Mouse (Mus musculus) hindbrain, postnatal 0 days (tissue): Measurements from ENCODE around the gene Platr17. TPM values are rescaled to one million over a fixed set of nuclear protein-coding genes. Genes with fewer than 3 reads are reported as not detected.
"Not testable (repeated sequence)": the region's sequence is repeated elsewhere in the genome, so short reads cannot be mapped to it uniquely, and the experiment has no call there.

Experiments
- ATAC-seq: fragments of 200-750 bp; cut with Nextera tagmentation; 2 replicates; pipeline ENCODE4 v1.8.0; 2017; ENCODE audit warnings: mild to moderate bottlenecking, moderate TSS enrichment, moderate library complexity
- DNase-seq: peaks from one replicate; pipeline ENCODE4 v3.0.0-alpha.2; 2015; ENCODE audit warnings: low spot score
- H3K27ac ChIP-seq: fragments of 300-500 bp; sonication (generic); 2 replicates; pipeline ENCODE4 v1.5.1; 2014; ENCODE audit warnings: mild to moderate bottlenecking
- H3K27me3 ChIP-seq: fragments of 300-500 bp; sonication (generic); 2 replicates; pipeline ENCODE4 v1.6.1; 2014; ENCODE audit warnings: low read length, mixed read lengths; ENCODE audit not compliant: insufficient read depth
- H3K36me3 ChIP-seq: fragments of 300-500 bp; sonication (generic); 2 replicates; pipeline ENCODE4 v1.6.1; 2014; ENCODE audit warnings: low read length, mixed read lengths; ENCODE audit not compliant: insufficient read depth
- H3K4me1 ChIP-seq: fragments of 300-500 bp; sonication (generic); 2 replicates; pipeline ENCODE4 v1.6.1; 2014; ENCODE audit warnings: antibody characterized with exemption, low read length, mixed read lengths; ENCODE audit not compliant: insufficient read depth
- H3K4me2 ChIP-seq: fragments of 300-500 bp; sonication (generic); 2 replicates; pipeline ENCODE4 v1.6.1; 2014; ENCODE audit warnings: low read depth, mild to moderate bottlenecking, low read length, moderate library complexity, mixed read lengths
- H3K4me3 ChIP-seq: fragments of 300-500 bp; sonication (generic); 2 replicates; pipeline ENCODE4 v1.5.1; 2014; ENCODE audit warnings: low read length
- H3K9ac ChIP-seq: fragments of 300-500 bp; sonication (generic); replicated peaks from 2 replicates; pipeline ENCODE4 v1.6.1; 2014; ENCODE audit warnings: mild to moderate bottlenecking, low read length, moderate library complexity, mixed read lengths
- H3K9me3 ChIP-seq: fragments of 300-500 bp; sonication (generic); 2 replicates; pipeline ENCODE4 v1.6.1; 2016; ENCODE audit warnings: low read length, mixed read lengths
- CTCF ChIP-seq: IDR thresholded peaks from 2 replicates; pipeline ENCODE4 v1.5.1; 2016; ENCODE audit warnings: antibody characterized with exemption, control low read depth, low read depth
- WGBS: fragments of 180-500 bp; shearing (Covaris S2); extraction: QIAGEN DNeasy Blood & Tissue Kit; methylation state at CpG from one replicate; pipeline ENCODE4 v1.1.7; 2014; 5-methylcytosine and 5-hydroxymethylcytosine counted together
- polyA plus RNA-seq: library from polyadenylated mRNA; unstranded; fragments of >200 nt; fragmentation: Nextera tagmentation; extraction: Ambion mirVana; gene quantifications from 2 replicates; pipeline ENCODE4 v1.2.1, GENCODE M21; 2015
- total RNA-seq: library from RNA; depleted of rRNA; stranded (reverse); fragments of >200 nt; gene quantifications from 2 replicates; pipeline ENCODE4 v1.2.3, GENCODE M21; 2014

Gene Platr17
- total and polyA plus RNA-seq, 2 experiments from 2014 or later = 0.88 TPM; not detected in 1

DNA sequence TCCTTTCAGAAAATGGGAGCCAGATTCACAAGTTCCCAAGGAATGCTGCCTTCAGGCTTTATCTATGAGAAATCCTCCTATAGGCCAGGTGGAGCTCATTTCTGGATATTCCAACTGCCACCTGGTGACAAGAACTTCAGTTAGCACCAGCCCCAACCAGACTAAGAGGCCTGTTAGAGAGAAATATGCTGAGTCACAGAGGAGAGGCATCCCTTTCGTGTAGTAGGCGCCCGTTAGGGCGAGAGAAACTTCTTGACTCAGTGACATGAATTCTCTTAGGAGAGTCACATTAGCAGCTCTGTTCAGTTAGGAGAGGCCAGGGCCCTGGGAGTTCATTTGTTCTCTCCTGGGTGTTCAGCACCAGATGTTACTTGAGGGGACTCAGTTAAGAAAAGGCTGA is 5.3 kb upstream of the Platr17 start:
- no peaks in the 10 kb centered on the region for H3K27me3 ChIP-seq
- H3K4me1 ChIP-seq = no peaks in the 10 kb centered on the region
- no peak overlapping the region for H3K4me2 ChIP-seq
- H3K9ac ChIP-seq = no peak overlapping the region
- no peaks in the 10 kb centered on the region for H3K9me3 ChIP-seq
- 88% methylated on average over 4 of the region's 4 CpGs for WGBS
- DNase-seq = no peak
- ATAC-seq = no peak
- H3K36me3 ChIP-seq = no peaks in the 10 kb centered on the region
- H3K27ac ChIP-seq = no peak overlapping the region
- TF ChIP-seq CTCF = no peak
- H3K4me3 ChIP-seq = no peak overlapping the region

- H3K36me3 ChIP-seq = no peaks in the 10 kb centered on the region
- WGBS = 73% methylated on average over 7 of the region's 7 CpGs
- H3K4me2 ChIP-seq = no peak overlapping the region
- H3K9me3 ChIP-seq = no peaks in the 10 kb centered on the region
- H3K4me1 ChIP-seq = no peaks in the 10 kb centered on the region
- H3K4me3 ChIP-seq = no peak overlapping the region
- H3K27me3 ChIP-seq = no peaks in the 10 kb centered on the region
- no peak overlapping the region for H3K27ac ChIP-seq
- no peak overlapping the region for H3K9ac ChIP-seq
- ATAC-seq (no peak), DNase-seq (no peak)
- TF ChIP-seq CTCF = no peak
These were observed 4.5 kb upstream of the Platr17 start for GRCm38 (mm10) chr17:33900281-33900988.

GRCm38 (mm10) chr17:33900989-33901314 is 4.0 kb upstream of the Platr17 start:
- no peaks in the 10 kb centered on the region for H3K9me3 ChIP-seq
- no peak overlapping the region for H3K27ac ChIP-seq
- DNase-seq (no peak), ATAC-seq (no peak)
- no peak overlapping the region for H3K4me2 ChIP-seq
- no peak overlapping the region for H3K9ac ChIP-seq
- H3K4me1 ChIP-seq = no peaks in the 10 kb centered on the region
- H3K4me3 ChIP-seq = no peak overlapping the region
- TF ChIP-seq CTCF = no peak
- WGBS = 90% methylated on average over 4 of the region's 4 CpGs
- H3K27me3 ChIP-seq = no peaks in the 10 kb centered on the region
- H3K36me3 ChIP-seq = no peaks in the 10 kb centered on the region

GRCm38 (mm10) chr17:33901653-33902052 is 3.3 kb upstream of the Platr17 start:
- no peak overlapping the region for H3K4me2 ChIP-seq
- no peak overlapping the region for H3K27ac ChIP-seq
- no peak overlapping the region for H3K9ac ChIP-seq
- no peaks in the 10 kb centered on the region for H3K27me3 ChIP-seq
- no peak for TF ChIP-seq CTCF
- no peaks in the 10 kb centered on the region for H3K36me3 ChIP-seq
- WGBS = 71% methylated on average over 4 of the region's 4 CpGs
- H3K9me3 ChIP-seq = no peaks in the 10 kb centered on the region
- DNase-seq (no peak), ATAC-seq (no peak)
- H3K4me1 ChIP-seq = no peaks in the 10 kb centered on the region
- no peak overlapping the region for H3K4me3 ChIP-seq

DNA sequence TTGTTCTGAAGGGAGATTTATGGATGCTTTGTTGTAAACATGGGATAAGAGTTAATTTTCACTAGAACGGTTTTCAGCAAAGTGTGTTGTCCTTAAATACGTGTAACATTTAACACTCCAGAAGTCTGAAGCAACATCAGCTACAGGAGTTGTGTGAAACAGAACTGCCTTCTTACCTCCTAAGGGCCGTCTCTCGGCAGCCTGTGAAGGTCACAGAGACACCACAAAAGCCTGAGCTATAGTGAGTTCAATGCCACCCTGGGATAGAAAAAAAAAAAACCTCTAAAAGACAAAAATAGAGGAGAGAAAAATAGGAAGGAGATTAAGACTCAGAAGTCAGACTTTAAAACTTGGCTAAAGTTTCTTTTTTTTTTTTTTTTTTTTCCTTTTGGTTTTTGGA is 2.9 kb upstream of the Platr17 start:
- no peak for ATAC-seq
- H3K4me2 ChIP-seq = no peak overlapping the region
- H3K4me1 ChIP-seq = no peaks in the 10 kb centered on the region
- no peaks in the 10 kb centered on the region for H3K9me3 ChIP-seq
- 77% methylated on average over 4 of the region's 4 CpGs for WGBS
- H3K4me3 ChIP-seq = no peak overlapping the region
- H3K9ac ChIP-seq = no peak overlapping the region
- H3K36me3 ChIP-seq = no peaks in the 10 kb centered on the region
- H3K27ac ChIP-seq = no peak overlapping the region
- H3K27me3 ChIP-seq = no peaks in the 10 kb centered on the region
- no peak for DNase-seq
- TF ChIP-seq CTCF = no peak

- Histone ChIP-seq H3K9ac (no peak overlapping the region), H3K36me3 (no peaks in the 10 kb centered on the region), H3K4me1 (no peaks in the 10 kb centered on the region), H3K4me2 (no peak overlapping the region), H3K27me3 (no peaks in the 10 kb centered on the region), H3K27ac (no peak overlapping the region), H3K9me3 (no peaks in the 10 kb centered on the region), H3K4me3 (no peak overlapping the region)
- no peak for TF ChIP-seq CTCF
- WGBS = 85% methylated on average over 7 of the region's 7 CpGs
- ATAC-seq (no peak), DNase-seq (no peak)
These were observed 2.4 kb upstream of the Platr17 start for GRCm38 (mm10) chr17:33902491-33902890.

- ATAC-seq = not testable (repeated sequence)
- 66% methylated on average over 6 of the region's 6 CpGs for WGBS
These were observed 854 bp upstream of the Platr17 start for GRCm38 (mm10) chr17:33903911-33904651.

More at GRCm38 (mm10) chr17:33903911-33904651, 854 bp upstream of the Platr17 start:
- H3K27me3 ChIP-seq, H3K4me1 ChIP-seq, H3K36me3 ChIP-seq, DNase-seq, H3K27ac ChIP-seq, H3K9me3 ChIP-seq, H3K4me3 ChIP-seq, H3K9ac ChIP-seq, H3K4me2 ChIP-seq: not testable (repeated sequence)
